Mouse (Mus musculus) right cerebral cortex, postnatal 4 days (tissue): ENCODE data around the gene Fyb.

Experiments
- DNase-seq: peaks from one replicate; pipeline ENCODE4 v3.0.0-alpha.2; 2022

The Fyb gene

GRCm38 (mm10) chr15:6522653-6523167 is at the start of gene Fyb:
Gene Fyb, plus strand, starts transcription at chr15:6522853.
- DNase-seq, result no peak

DNA sequence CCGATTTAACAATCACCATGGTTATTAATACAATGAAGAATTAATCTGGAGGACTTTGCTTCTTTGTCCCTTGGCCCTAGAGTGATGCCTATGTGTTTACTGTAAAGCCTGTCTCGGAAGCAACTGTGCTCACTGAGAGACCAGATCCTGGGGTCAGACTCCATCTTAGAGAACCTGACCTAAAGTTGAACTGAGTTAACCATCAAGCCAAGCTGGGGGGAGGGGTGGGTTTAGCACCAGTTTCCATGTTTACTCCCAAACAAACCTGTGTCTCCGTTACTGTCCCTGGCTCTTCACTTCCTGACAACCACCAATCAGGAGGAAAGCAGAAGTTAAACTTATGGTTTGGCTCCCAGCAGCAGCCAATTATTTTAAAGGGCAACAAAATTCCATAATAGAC is 39.1 kb upstream of the Fyb start:
- DNase-seq, result no peak

GRCm38 (mm10) chr15:6492386-6492785 is 30.3 kb upstream of the Fyb start:
- DNase-seq, result no peak

DNA sequence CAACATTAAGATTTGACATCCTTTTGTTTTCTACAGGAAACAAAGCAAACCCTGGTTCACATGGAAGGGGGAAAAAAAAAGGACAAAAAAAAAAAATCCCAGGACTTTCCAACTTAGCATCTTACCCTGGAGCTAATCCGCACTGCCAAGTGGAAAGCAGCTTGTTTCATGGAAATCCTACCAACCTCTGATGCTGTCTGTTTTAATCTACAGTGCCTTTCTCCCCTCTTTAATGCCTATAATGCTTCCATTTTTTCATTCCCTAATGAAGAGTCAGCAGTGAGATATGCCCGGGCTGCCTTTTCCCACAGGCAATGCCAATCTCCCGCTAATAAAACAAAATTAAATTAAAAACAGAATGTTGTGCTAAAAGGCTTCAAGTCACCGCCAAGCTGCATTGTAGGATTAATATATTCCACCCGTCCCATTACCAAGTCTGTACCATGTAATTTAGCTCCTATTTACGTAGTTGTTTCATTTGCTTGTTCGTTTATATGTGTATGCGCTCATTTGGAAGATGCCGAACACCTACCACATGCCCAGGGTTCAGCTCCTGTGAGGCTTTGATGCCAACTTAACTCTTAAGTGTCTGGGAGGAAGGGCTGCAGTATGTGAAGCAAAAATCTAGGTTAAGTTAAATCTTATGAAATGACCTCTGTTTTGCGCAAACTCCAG is 24.1 kb upstream of the Fyb start:
- no peak for DNase-seq

DNA sequence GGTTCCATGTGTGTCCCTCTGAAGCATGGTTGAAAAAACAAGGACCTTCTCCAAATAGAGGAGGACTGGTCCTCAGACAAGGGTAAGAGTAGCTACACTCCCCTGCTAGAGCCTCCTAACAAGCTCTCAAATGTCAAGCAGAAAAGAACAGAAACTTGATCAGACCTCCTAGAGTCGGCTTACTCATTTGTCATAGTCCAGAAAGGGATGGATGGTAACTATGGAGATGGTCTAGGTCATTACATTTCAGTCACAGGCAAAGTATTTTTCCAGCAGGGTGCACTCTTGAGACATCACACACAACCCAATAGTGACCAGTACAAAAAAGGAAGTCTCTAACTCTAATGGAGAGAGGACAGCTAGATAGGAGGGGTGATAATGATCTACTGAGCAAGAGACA is 21.9 kb upstream of the Fyb start:
- no peak for DNase-seq

DNA sequence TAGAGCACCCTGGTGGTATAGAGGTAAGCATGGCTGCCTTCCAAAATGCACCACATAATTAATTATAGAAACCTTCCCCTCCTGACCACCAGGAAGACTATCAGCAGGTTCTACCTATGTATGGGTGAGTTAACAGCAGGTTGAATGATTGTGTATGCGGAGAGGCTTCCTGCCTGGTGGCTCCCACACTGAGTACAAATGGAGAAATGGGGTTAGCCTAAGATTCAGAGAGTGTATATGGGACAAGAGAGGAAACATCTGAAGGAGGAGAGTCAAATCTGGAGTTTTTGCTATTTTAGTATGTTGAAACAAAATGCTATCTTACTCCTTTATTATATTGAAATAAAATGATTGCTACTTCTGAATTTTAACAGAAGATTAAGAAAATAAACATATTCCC is 5.1 kb upstream of the Fyb start:
- DNase-seq, result no peak

GRCm38 (mm10) chr15:6519417-6520255 is 3.0 kb upstream of the Fyb start:
- DNase-seq, result no peak

DNA sequence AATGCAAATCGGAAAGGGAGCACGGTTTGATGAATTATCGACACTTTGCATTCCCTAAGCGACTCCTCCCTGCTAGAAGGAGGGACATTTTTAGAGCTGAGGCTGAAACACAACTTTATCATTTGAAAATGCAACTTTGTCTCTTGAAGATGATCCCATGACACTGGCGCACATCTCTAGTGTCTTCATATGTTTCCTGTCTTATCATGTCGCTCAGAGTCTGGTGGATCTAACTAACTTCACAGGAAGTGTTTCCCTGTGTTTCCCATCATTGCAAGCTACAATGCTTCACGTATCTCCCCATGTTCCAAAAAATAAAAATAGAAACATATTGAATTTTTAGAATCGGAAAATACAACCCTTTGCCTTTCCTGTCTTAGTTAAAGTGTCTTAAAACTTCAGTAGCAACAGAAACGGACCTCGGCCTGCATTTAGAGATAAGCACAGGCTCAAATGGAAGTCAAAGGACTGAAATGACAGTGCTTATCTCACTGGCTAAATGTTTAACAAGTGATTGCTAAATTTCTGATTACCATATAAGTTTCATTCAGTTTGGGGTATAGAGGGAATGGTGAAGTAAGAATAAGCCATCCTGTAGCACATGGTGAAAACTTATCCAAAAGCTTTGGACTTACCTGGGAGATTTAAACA is 2.0 kb upstream of the Fyb start:
- no peak for DNase-seq

- DNase-seq, result no peak
Observed at GRCm38 (mm10) chr15:6524801-6525200, 2.1 kb downstream of the Fyb start.

DNA sequence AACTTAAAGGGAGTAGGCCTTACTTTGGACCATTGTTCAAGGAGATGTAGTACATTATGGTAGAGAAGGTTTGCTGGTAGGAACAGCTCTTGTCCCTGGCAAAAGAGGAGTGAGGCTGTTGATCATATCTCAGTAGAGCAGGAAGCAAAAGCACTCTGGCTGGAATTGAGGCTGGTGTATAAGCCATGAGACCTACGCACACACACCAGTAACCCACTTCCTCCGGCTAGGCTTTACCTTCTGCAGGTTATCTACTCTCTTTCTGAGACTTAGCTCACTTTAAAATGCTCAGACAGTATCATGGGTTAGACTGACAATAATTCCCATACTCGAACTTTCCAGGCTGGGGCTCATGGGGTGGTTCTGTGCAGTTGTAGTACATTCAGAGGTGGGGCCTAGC is 2.7 kb downstream of the Fyb start:
- no peak for DNase-seq

GRCm38 (mm10) chr15:6533858-6534343 is 11.2 kb downstream of the Fyb start:
- DNase-seq, result no peak

DNA sequence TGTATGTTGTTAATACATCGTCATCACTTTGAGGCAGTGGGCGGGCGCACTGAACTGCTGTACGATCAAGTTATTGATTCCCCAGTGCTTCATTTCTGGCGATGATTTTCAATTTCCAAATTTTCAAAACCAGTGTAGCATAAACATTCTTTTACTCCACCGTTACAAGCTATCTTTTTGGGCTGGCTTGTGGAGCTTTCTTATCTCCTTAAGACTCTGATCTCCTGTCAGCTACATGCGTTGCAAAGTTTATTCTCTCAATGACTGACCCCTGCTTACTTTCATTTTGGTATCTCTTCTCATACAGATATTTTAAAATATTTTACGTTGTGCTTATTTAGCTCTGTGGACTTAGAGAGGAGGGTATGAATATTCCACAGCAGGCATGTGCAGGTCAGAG is 11.9 kb downstream of the Fyb start:
- DNase-seq, result no peak

DNA sequence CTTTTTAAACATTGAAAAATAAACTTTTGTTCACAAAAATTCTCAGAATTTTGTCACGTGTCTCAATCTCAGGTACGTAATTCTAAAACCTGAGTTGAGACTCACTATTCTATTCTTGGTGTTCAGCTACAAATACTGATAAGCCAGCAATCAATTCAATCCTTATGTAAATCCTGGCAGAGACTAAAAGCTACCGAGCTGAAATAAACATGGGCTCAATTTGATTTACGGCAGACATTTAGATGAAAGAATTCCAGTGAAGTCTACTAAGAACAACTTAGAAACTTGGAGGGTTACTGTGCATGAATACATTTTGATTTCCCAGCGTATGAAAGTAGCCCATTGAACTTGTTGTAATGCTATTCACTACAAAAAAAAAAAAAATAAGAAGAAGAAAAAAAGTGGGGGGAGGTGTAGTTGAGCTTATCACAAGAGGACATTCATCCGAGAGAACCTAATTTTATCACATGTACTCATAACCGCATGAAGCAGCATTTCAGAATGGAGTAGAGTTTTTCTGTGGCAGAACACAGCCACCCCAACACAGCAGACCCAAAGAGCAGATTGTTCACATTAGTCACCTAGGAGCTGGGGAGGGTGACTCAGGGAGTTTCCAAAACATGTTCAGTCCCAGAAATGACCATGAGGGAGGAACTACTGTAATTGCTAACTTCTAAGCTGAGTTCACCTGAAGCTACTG is 17.1 kb downstream of the Fyb start:
- DNase-seq, result no peak

GRCm38 (mm10) chr15:6548911-6549310 is 26.3 kb downstream of the Fyb start:
- DNase-seq, result no peak

- DNase-seq, result no peak
Observed at GRCm38 (mm10) chr15:6551875-6552274, 29.2 kb downstream of the Fyb start.

DNA sequence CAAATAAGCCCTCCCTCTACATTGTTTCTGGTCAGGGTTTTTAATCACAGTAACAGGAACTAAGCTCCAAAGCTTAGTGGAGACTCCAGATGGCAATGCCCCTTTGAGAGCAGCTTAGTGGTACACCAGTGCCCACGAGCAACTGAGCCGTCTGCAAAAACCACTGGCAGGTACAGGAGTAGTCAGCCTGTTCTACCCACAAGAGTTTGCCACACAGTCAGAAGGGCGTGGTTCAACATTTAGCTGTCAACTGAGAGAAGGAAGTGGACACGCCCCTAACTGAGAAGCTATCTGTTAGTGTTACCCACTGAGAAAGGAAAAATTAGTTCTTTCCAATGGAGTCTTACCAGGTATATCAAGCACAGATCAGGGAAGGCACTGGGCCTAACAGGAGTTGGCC is 32.1 kb downstream of the Fyb start:
- DNase-seq, result no peak

DNA sequence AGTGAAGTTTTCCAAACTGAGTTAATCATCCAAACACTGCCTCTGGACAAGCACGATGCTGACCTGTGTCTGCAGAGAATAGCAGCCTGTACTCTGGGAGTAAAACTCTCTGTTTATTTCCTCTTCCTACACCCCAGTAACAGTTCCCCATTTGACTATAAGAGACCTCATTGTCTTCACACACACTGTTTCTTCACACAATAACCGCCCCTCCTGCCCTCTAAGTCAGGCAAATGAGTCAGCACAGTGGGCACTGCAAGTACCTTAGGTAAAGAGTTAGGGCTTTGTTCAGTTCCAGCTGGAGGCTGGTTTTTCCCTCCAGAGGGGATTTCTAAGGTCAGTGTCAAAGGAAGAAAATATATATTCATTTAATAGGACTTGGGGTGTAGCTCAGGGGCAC is 32.9 kb downstream of the Fyb start:
- no peak for DNase-seq

GRCm38 (mm10) chr15:6556272-6556671 is 33.6 kb downstream of the Fyb start:
- no peak for DNase-seq

- no peak for DNase-seq
Observed at GRCm38 (mm10) chr15:6556911-6557310, 34.3 kb downstream of the Fyb start.

DNA sequence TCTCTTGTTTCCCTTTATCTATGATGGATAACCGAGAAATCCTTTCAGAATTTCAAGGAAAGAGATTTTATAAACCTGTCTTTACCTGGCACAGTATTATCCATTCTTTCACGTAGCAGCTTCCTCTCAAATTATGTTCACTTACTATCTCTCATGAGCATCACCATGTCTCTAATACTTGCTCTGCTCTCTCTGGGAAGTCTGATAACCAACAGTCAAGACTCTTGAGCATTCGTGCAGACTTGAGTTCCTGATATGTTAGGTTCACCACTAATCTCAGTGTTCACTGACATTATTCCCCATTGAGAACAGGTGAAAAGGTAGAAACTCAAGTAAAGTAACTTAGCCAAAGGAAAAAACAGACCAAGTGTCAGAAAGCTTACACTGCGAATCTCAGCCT is 34.9 kb downstream of the Fyb start:
- DNase-seq, result no peak

- no peak for DNase-seq
Observed at GRCm38 (mm10) chr15:6559188-6559587, 36.5 kb downstream of the Fyb start.

GRCm38 (mm10) chr15:6560696-6561095 is 38.0 kb downstream of the Fyb start:
- DNase-seq, result no peak

DNA sequence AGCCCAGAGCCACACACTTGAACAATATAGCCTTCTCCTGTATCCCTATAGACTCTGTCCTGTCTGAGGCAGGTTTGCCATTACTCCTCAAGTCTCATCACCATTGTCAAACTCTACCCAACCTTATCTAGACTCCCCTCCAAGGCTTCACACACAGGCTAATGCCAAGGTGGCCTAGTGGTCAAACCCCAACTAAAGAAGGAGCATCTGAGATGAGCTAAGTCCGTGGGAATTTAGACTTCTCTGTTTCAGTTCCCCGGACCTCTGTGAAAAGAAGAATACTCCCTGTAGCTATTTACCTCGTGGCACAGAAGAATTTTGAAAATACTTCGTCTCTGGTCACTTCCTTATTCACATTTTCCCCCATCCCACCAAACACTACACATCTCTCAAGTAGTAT is 39.5 kb downstream of the Fyb start:
- no peak for DNase-seq
